Mouse (Mus musculus): ENCODE measurements around the gene Ewsr1. TPM values are rescaled to one million over a fixed set of nuclear protein-coding genes. Genes with fewer than 3 reads are reported as not detected.
"Not testable (repeated sequence)": the region's sequence is repeated elsewhere in the genome, so short reads cannot be mapped to it uniquely, and the experiment has no call there.

Ewsr1 gene
- total RNA-seq, 2 experiments from 2014 or later: 70.0 to 104 TPM

- DNase-seq: peak; percentile 57 to 73
These were observed 881 bp downstream of the Ewsr1 start for GRCm38 (mm10) chr11:5098035-5098735.

- DNase-seq: no peak
These were observed 2.5 kb downstream of the Ewsr1 start for GRCm38 (mm10) chr11:5096480-5097020.

- peak in 1 of 2 experiments; percentile 23 for DNase-seq
These were observed 3.2 kb downstream of the Ewsr1 start for GRCm38 (mm10) chr11:5095877-5096276.

GRCm38 (mm10) chr11:5091706-5092105 lies 7.4 kb downstream of the Ewsr1 start:
- no peak for DNase-seq

GRCm38 (mm10) chr11:5089147-5089546 lies 9.9 kb downstream of the Ewsr1 start:
- no peak for DNase-seq

- DNase-seq: not testable (repeated sequence)
These were observed 22.2 kb downstream of the Ewsr1 start for GRCm38 (mm10) chr11:5076843-5077242.

- no peak for DNase-seq
These were observed 23.3 kb downstream of the Ewsr1 start for GRCm38 (mm10) chr11:5075760-5076159.

- DNase-seq: no peak
These were observed 24.2 kb downstream of the Ewsr1 start for GRCm38 (mm10) chr11:5074882-5075281.

- no peak for DNase-seq
These were observed 30.7 kb downstream of the Ewsr1 start for GRCm38 (mm10) chr11:5068126-5068971.

GRCm38 (mm10) chr11:5067063-5067462 lies 32.0 kb downstream of the Ewsr1 start:
- no peak for DNase-seq

- DNase-seq: peak; percentile 94 to 96
These were observed 33.8 kb downstream of the Ewsr1 start, which contains the start of gene Gas2l1 for GRCm38 (mm10) chr11:5065056-5065821. Gas2l1 (minus strand) TSS chr11:5065327.

- DNase-seq: no peak
These were observed 34.6 kb downstream of the Ewsr1 start for GRCm38 (mm10) chr11:5064282-5065055.

GRCm38 (mm10) chr11:5063561-5064281 lies 35.3 kb downstream of the Ewsr1 start:
- DNase-seq: peak in 1 of 2 experiments; percentile 39

- peak in 1 of 2 experiments; percentile 44 for DNase-seq
These were observed 36.1 kb downstream of the Ewsr1 start for GRCm38 (mm10) chr11:5062860-5063505.

- DNase-seq: no peak
These were observed 36.7 kb downstream of the Ewsr1 start for GRCm38 (mm10) chr11:5062326-5062725.

GRCm38 (mm10) chr11:5061413-5062139 lies 37.5 kb downstream of the Ewsr1 start:
- DNase-seq: peak; percentile 97 to 99

- DNase-seq: peak in 1 of 2 experiments; percentile 25
These were observed 38.2 kb downstream of the Ewsr1 start for GRCm38 (mm10) chr11:5060756-5061412.

- peak in 1 of 2 experiments; percentile 54 for DNase-seq
These were observed 39.3 kb downstream of the Ewsr1 start for GRCm38 (mm10) chr11:5059704-5060156.

GRCm38 (mm10) chr11:5059230-5059629 lies 39.8 kb downstream of the Ewsr1 start:
- peak in 1 of 2 experiments; percentile 27 for DNase-seq
